Mouse (Mus musculus) left cerebral cortex, adult 18-20 months (tissue): ENCODE measurements at regions not wholly inside any gene's neighbourhood (a gene's known extent, or its start where the extent isn't known, plus 50 kb on each side); places are given as distances from the start of the nearest gene placed in this dataset.

Experiments used
- DNase-seq, 2 experiments: peaks; one replicate each; pipeline ENCODE4 v3.0.0; 2021 to 2022; ENCODE audit warnings: low spot score in 2 of 2, mixed read lengths in 1 of 2

- peak in 1 of 2 experiments; percentile 22 for DNase-seq
These were observed 413.4 kb upstream of the Impad1 start for GRCm38 (mm10) chr4:5206394-5207099.

- no peak for DNase-seq
These were observed 412.4 kb upstream of the Impad1 start for GRCm38 (mm10) chr4:5205328-5206208.

GRCm38 (mm10) chr4:5194272-5194671 is 401.1 kb upstream of the Impad1 start:
- DNase-seq, result no peak

- no peak for DNase-seq
These were observed 388.4 kb upstream of the Impad1 start for GRCm38 (mm10) chr4:5181591-5181990.

GRCm38 (mm10) chr4:5178991-5179693 is 386.0 kb upstream of the Impad1 start:
- no peak for DNase-seq

- DNase-seq, result no peak
These were observed 372.1 kb upstream of the Impad1 start for GRCm38 (mm10) chr4:5165263-5165662.

- no peak for DNase-seq
These were observed 367.8 kb upstream of the Impad1 start for GRCm38 (mm10) chr4:5160931-5161330.

GRCm38 (mm10) chr4:5130726-5131125 is 337.6 kb upstream of the Impad1 start:
- DNase-seq, result peak in 1 of 2 experiments; percentile 3

GRCm38 (mm10) chr4:5126059-5126458 is 332.9 kb upstream of the Impad1 start:
- DNase-seq, result no peak

GRCm38 (mm10) chr4:5098411-5098810 is 305.3 kb upstream of the Impad1 start:
- DNase-seq, result no peak

GRCm38 (mm10) chr4:5078723-5079122 is 285.6 kb upstream of the Impad1 start:
- DNase-seq, result no peak

GRCm38 (mm10) chr4:5074754-5075153 is 281.6 kb upstream of the Impad1 start:
- DNase-seq, result peak; percentile 10 to 20

GRCm38 (mm10) chr4:5071243-5071642 is 278.1 kb upstream of the Impad1 start:
- no peak for DNase-seq

- no peak for DNase-seq
These were observed 266.3 kb upstream of the Impad1 start for GRCm38 (mm10) chr4:5059290-5059955.

- DNase-seq, result no peak
These were observed 236.8 kb upstream of the Impad1 start for GRCm38 (mm10) chr4:5029929-5030328.

- DNase-seq, result no peak
These were observed 194.3 kb upstream of the Impad1 start for GRCm38 (mm10) chr4:4987491-4987890.

GRCm38 (mm10) chr4:4983474-4984194 is 190.5 kb upstream of the Impad1 start:
- no peak for DNase-seq

- no peak for DNase-seq
These were observed 178.7 kb upstream of the Impad1 start for GRCm38 (mm10) chr4:4971800-4972319.

- no peak for DNase-seq
These were observed 155.8 kb upstream of the Impad1 start for GRCm38 (mm10) chr4:4948956-4949355.

GRCm38 (mm10) chr4:4944498-4944897 is 151.3 kb upstream of the Impad1 start:
- no peak for DNase-seq
